Mouse (Mus musculus) MEL (cell line): ENCODE data around the gene Akap12.
A peak's percentile ranks its signal among the peaks of the same experiment; 100 is the strongest.

Experiments
- EP300 ChIP-seq, 2 experiments: IDR thresholded peaks; 2 replicates each; pipeline ENCODE4 v1.6.1; 2011; ENCODE audit warnings: improper control_type of control experiment in 2 of 2, low read length in 2 of 2, low read depth in 1 of 2, mild to moderate bottlenecking in 1 of 2
- GABPA ChIP-seq: IDR thresholded peaks from 2 replicates; pipeline ENCODE4 v1.6.1; 2012; ENCODE audit warnings: low read depth, mild to moderate bottlenecking, inconsistent platforms, low read length, improper control_type of control experiment, moderate library complexity
- MAZ ChIP-seq: IDR thresholded peaks from 2 replicates; pipeline ENCODE4 v1.6.1; 2012; ENCODE audit warnings: low read depth, mild to moderate bottlenecking, inconsistent platforms, low read length, improper control_type of control experiment
- TCF12 ChIP-seq: IDR thresholded peaks from 2 replicates; pipeline ENCODE4 v1.6.1; 2014; ENCODE audit warnings: low read depth, mild to moderate bottlenecking, inconsistent platforms, low read length, improper control_type of control experiment, moderate library complexity
- ZNF384 ChIP-seq: IDR thresholded peaks from 2 replicates; pipeline ENCODE4 v1.6.1; 2012; ENCODE audit warnings: low read depth, mild to moderate bottlenecking, inconsistent platforms, low read length, improper control_type of control experiment

DNA sequence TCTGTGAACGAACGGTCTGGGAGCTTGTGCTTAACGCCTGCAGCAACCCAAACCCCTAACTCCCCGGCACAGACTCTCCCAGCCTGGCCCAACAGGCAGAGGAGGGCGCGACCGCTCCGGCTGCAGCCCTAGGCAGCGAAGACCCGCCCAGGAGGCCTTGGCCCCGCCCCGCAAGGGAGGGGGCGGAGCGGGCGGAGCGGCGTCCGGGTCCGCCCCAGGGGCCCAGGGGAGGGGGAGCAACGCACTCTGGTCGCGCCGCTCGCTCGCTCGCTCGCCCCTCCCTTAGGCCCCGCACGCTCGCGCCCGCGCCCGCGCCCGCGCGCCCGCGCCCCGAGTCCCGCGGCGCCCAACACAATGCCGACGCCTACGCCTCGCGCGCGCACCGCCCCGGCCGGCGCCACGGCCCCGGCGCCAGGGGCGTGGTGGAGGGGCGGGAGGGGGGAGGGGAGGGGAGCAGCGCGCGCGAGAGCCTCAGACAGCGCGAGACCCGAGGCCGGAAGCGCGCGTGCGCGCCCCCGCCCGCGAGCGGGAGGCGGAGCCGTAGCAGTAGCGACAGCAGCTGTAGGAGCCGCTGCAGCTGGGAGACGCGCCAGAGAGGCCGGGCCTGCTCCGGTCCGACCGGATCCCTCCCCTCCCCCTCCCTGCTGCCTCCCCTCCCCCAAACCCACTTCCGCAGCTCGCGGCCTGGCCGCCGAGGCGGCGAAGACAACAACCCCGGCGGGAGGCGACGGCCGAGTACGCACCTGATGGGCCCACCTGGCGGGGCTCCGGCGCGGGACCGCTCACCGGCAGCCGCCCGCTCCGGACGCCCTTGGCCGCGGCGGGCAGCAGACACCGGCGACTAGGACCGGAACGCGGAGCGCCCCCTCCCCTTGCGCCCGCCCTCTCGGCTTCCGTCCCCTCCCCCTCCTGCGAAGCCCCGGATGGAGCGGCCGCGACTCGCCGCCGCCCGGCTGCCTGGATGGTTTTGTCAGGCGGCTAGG is 120.7 kb downstream of the Akap12 start:
- TF ChIP-seq TCF12 = 0 out of 2 replicates have a peak, but pooled peaks have one; percentile 6
- 0 out of 4 replicates have a peak, but pooled peaks of 1 of the 2 experiments have one; percentile 3 for TF ChIP-seq EP300 (IDR thresholded peaks at IDR 0.05; ENCODE audit: low read depth in 1 of 2, low read length in 2 of 2)
- peak; percentile 88 for TF ChIP-seq MAZ
- no peak for TF ChIP-seq ZNF384
- TF ChIP-seq GABPA = no peak
